20 mouse cellular contexts compared by ENCODE assay signal in genomic region chr3:33903816-33904215, GRCm38 (mm10). TPM values are rescaled to one million over a fixed set of nuclear protein-coding genes. Genes with fewer than 3 reads are reported as not detected.
DNase-seq lines count a peak whose midpoint lies in the region; ATAC-seq lines count a peak whose summit lies in the region.
"Had no signal": no experiment of that assay in that cellular context is flagged by ENCODE, and none has a peak within 500 bp of the region (broad histone marks: within the 10 kb centered on the region; RNA-seq: fewer than 3 reads in every experiment).

No protein-coding gene starts in this region.

- no peak; the same call in 1 of the 2 replicates for ATAC-seq in midbrain, embryonic 11.5 days (ENCODE audit: low FRiP score)
- ATAC-seq in midbrain, embryonic 13.5 days = no peak
- ATAC-seq: activated CD4-positive, CD25-positive, alpha-beta regulatory T cell, adult 4 months; forebrain, embryonic 16.5 days; Patski had no signal

- no peaks in the 10 kb centered on the region for H3K9me3 ChIP-seq in heart, embryonic 10.5 days
- no peaks in the 10 kb centered on the region for H3K9me3 ChIP-seq in midbrain, embryonic 11.5 days (ENCODE audit: control insufficient read depth, low read length)
- no peaks in the 10 kb centered on the region for H3K9me3 ChIP-seq in midbrain, embryonic 10.5 days (replicated peaks)
- H3K9me3 ChIP-seq in midbrain, embryonic 13.5 days = no peaks in the 10 kb centered on the region
- H3K9me3 ChIP-seq: embryonic facial prominence, embryonic 13.5 days; forebrain, embryonic 12.5 days; heart, embryonic 15.5 days; hindbrain, embryonic 10.5 days had no signal

- H3K4me2 ChIP-seq in midbrain, embryonic 11.5 days = no peak overlapping the region
- no peak overlapping the region for H3K4me2 ChIP-seq in midbrain, embryonic 13.5 days (replicated peaks)
- H3K4me2 ChIP-seq: embryonic facial prominence, embryonic 13.5 days; heart, embryonic 15.5 days had no signal

- H3K9ac ChIP-seq in midbrain, embryonic 11.5 days (ENCODE audit: low read length) = no peak overlapping the region
- H3K9ac ChIP-seq in midbrain, embryonic 13.5 days (replicated peaks) = no peak overlapping the region
- H3K9ac ChIP-seq: embryonic facial prominence, embryonic 13.5 days; forebrain, embryonic 12.5 days; heart, embryonic 15.5 days had no signal

- H3K27ac ChIP-seq in heart, embryonic 10.5 days = no peak overlapping the region
- H3K27ac ChIP-seq in midbrain, embryonic 11.5 days (ENCODE audit: low read depth, low read length) = no peak overlapping the region
- no peak overlapping the region for H3K27ac ChIP-seq in midbrain, embryonic 10.5 days (replicated peaks)
- peak overlapping the region; percentile 10; the same call in 1 of the 2 replicates for H3K27ac ChIP-seq in midbrain, embryonic 13.5 days
- H3K27ac ChIP-seq: embryonic facial prominence, embryonic 13.5 days; heart, embryonic 15.5 days; hindbrain, embryonic 10.5 days had no signal

- H3K36me3 ChIP-seq in heart, embryonic 10.5 days = no peaks in the 10 kb centered on the region
- no peaks in the 10 kb centered on the region for H3K36me3 ChIP-seq in midbrain, embryonic 11.5 days (ENCODE audit: control insufficient read depth, insufficient read depth, low read length)
- H3K36me3 ChIP-seq in midbrain, embryonic 10.5 days = no peaks in the 10 kb centered on the region
- H3K36me3 ChIP-seq in midbrain, embryonic 13.5 days = no peaks in the 10 kb centered on the region
- H3K36me3 ChIP-seq: embryonic facial prominence, embryonic 13.5 days; forebrain, embryonic 12.5 days; heart, embryonic 15.5 days; hindbrain, embryonic 10.5 days had no signal

- no peaks in the 10 kb centered on the region for H3K27me3 ChIP-seq in heart, embryonic 10.5 days (ENCODE audit: insufficient read depth, poor library complexity, severe bottlenecking)
- H3K27me3 ChIP-seq in midbrain, embryonic 11.5 days (ENCODE audit: control insufficient read depth, insufficient read depth, low read length) = no peaks in the 10 kb centered on the region
- no peaks in the 10 kb centered on the region; the same call in 1 of the 2 replicates for H3K27me3 ChIP-seq in midbrain, embryonic 10.5 days (ENCODE audit: low read depth, poor library complexity, severe bottlenecking)
- H3K27me3 ChIP-seq in midbrain, embryonic 13.5 days = no peaks in the 10 kb centered on the region
- H3K27me3 ChIP-seq: heart, embryonic 15.5 days; Patski had no signal

- H3K4me3 ChIP-seq in heart, embryonic 10.5 days = no peak overlapping the region
- H3K4me3 ChIP-seq in midbrain, embryonic 11.5 days (ENCODE audit: low read depth, low read length) = no peak overlapping the region
- no peak overlapping the region for H3K4me3 ChIP-seq in midbrain, embryonic 10.5 days
- H3K4me3 ChIP-seq in midbrain, embryonic 13.5 days (replicated peaks) = no peak overlapping the region
- H3K4me3 ChIP-seq: embryonic facial prominence, embryonic 13.5 days; forebrain, embryonic 12.5 days; heart, embryonic 15.5 days; hindbrain, embryonic 10.5 days had no signal

- 0 out of 2 replicates have a peak, but pooled peaks cover 4% of the 10 kb centered on the region for H3K4me1 ChIP-seq in heart, embryonic 10.5 days
- no peaks in the 10 kb centered on the region for H3K4me1 ChIP-seq in midbrain, embryonic 11.5 days (ENCODE audit: control insufficient read depth, insufficient read depth, low read length)
- H3K4me1 ChIP-seq in midbrain, embryonic 10.5 days = peaks cover 3% of the 10 kb centered on the region
- H3K4me1 ChIP-seq in midbrain, embryonic 13.5 days (replicated peaks) = peaks cover 27% of the 10 kb centered on the region

- peak; percentile 64 for DNase-seq in heart, adult 11 months
- no peak for DNase-seq in heart, embryonic 10.5 days (ENCODE audit: low spot score)
- peak; percentile 81 for DNase-seq in midbrain, embryonic 11.5 days (ENCODE audit: low spot score, missing footprints)
- no peak for DNase-seq in midbrain, embryonic 10.5 days (ENCODE audit: low spot score)
- DNase-seq in skeletal muscle tissue, adult 2 months (ENCODE audit: low read depth, low spot score) = peak; percentile 8
- no peak for DNase-seq in left cerebral cortex, adult 9 months (ENCODE audit: low spot score in 2 of 2)
- DNase-seq in neural tube, embryonic 10.5 days (ENCODE audit: extremely low spot score, low spot score) = no peak
- DNase-seq: adrenal gland, postnatal 14 days; cerebellum, adult 18-20 months; cerebellum, adult 9-11 months; cerebellum, postnatal 36 days; gastrocnemius, postnatal 10 days had no signal

- WGBS in heart, embryonic 10.5 days = 52% methylated on average over 4 of the region's 4 CpGs
- WGBS in midbrain, embryonic 11.5 days = 67% methylated on average over 4 of the region's 4 CpGs
- 46% methylated on average over 4 of the region's 4 CpGs for WGBS in midbrain, embryonic 10.5 days
- 47% methylated on average over 4 of the region's 4 CpGs for WGBS in midbrain, embryonic 13.5 days

RNA-seq across cellular contexts. Expression of gene Ccdc39, which starts 59.7 kb away (rescaled TPM):
- 1.6 and 2.3 TPM in 2 replicates for polyA plus RNA-seq in heart, embryonic 10.5 days (2016; fragmentation: Nextera tagmentation; extraction: Ambion mirVana)
- 9.3 and 10.9 TPM in 2 replicates for polyA plus RNA-seq in midbrain, embryonic 11.5 days (2014; fragmentation: Nextera tagmentation; extraction: Ambion mirVana)
- 5.7 and 8.0 TPM in 2 replicates for polyA plus RNA-seq in midbrain, embryonic 10.5 days (2016; fragmentation: Nextera tagmentation; extraction: Ambion mirVana)
- polyA plus RNA-seq in midbrain, embryonic 13.5 days (2015; fragmentation: Nextera tagmentation; extraction: Ambion mirVana) = 13.7 and 14.1 TPM in 2 replicates

Comparison
In these comparisons a context has a peak if more than half of its experiments do, and no peak if none do; other contexts are left out.
1. DNase-seq: peak in heart, adult 11 months (single experiment), midbrain, embryonic 11.5 days (single experiment) and skeletal muscle tissue, adult 2 months (single experiment); none in heart, embryonic 10.5 days (single experiment), midbrain, embryonic 10.5 days (single experiment), left cerebral cortex, adult 9 months (0 of 2) and neural tube, embryonic 10.5 days (single experiment).